Mouse (Mus musculus) brain, embryonic 14.5 days (tissue): ENCODE results near the gene Chd3.

Source experiments
- CTCF ChIP-seq: fragments of 200-500 bp; IDR thresholded peaks from 2 replicates; pipeline ENCODE4 v1.5.1; 2012; ENCODE audit warnings: inconsistent platforms, mild to moderate bottlenecking, moderate library complexity, borderline replicate concordance; ENCODE audit not compliant: insufficient read depth, insufficient read length; ENCODE audit errors: extremely low read depth
- POLR2A ChIP-seq: fragments of 200-500 bp; IDR thresholded peaks from 2 replicates; pipeline ENCODE4 v1.6.1; 2012; ENCODE audit warnings: mild to moderate bottlenecking, inconsistent platforms, borderline replicate concordance; ENCODE audit not compliant: poor library complexity, insufficient read depth, insufficient read length, severe bottlenecking; ENCODE audit errors: extremely low read depth

DNA sequence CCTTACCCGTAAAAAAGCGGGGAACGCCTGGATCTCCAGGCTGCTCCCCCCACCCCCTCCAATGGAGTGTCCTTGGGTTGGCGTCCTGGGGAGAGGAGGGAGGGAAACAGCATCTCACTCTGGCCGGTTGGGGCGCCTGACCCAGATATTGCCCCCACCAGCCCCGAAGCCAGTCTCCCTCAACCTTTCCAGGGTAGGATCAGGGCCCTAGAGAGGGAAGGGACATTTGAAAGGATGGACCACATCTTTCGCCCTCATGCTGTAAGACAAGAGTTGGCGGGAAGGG, 42.1 kb downstream of the Chd3 start:
- TF ChIP-seq CTCF (no peak), POLR2A (no peak)
